Mouse (Mus musculus): ENCODE measurements around the gene Col8a2. TPM values are rescaled to one million over a fixed set of nuclear protein-coding genes. Genes with fewer than 3 reads are reported as not detected.

The Col8a2 gene
- polyA plus RNA-seq, 1 experiment from 2014 or later = 5.0 TPM

GRCm38 (mm10) chr4:126330295-126330694 lies 43.7 kb downstream of the Col8a2 start:
- Histone ChIP-seq H3K9ac (ENCODE audit: low read length) (no peak overlapping the region), H3K36me3 (ENCODE audit: control insufficient read depth, insufficient read depth) (peaks cover 2% of the 10 kb centered on the region; the same call in 1 of the 2 replicates), H3K4me2 (ENCODE audit: low read depth, low read length) (no peak overlapping the region), H3K4me3 (ENCODE audit: low read length) (no peak overlapping the region), H3K27ac (ENCODE audit: low read length) (no peak overlapping the region), H3K27me3 (ENCODE audit: control insufficient read depth, insufficient read depth, low read length) (no peaks in the 10 kb centered on the region; the same call in 1 of the 2 replicates), H3K4me1 (ENCODE audit: control insufficient read depth, insufficient read depth, low read length) (peaks cover 3% of the 10 kb centered on the region; the same call in 1 of the 2 replicates), H3K9me3 (replicated peaks; ENCODE audit: control insufficient read depth, low read length) (no peaks in the 10 kb centered on the region)
- WGBS = 88% methylated on average over 4 of the region's 4 CpGs
- ATAC-seq (replicated peaks; ENCODE audit: extremely low read depth, insufficient read depth, low FRiP score) = no peak

GRCm38 (mm10) chr4:126331751-126332150 lies 45.2 kb downstream of the Col8a2 start:
- no peak overlapping the region for H3K9ac ChIP-seq (ENCODE audit: low read length)
- H3K4me2 ChIP-seq (ENCODE audit: low read depth, low read length) = no peak overlapping the region
- 61% methylated on average over 1 of the region's 1 CpGs for WGBS
- H3K9me3 ChIP-seq (replicated peaks; ENCODE audit: control insufficient read depth, low read length) = no peaks in the 10 kb centered on the region
- H3K4me1 ChIP-seq (ENCODE audit: control insufficient read depth, insufficient read depth, low read length) = peaks cover 2% of the 10 kb centered on the region; the same call in 1 of the 2 replicates
- no peak overlapping the region for H3K4me3 ChIP-seq (ENCODE audit: low read length)
- ATAC-seq (replicated peaks; ENCODE audit: extremely low read depth, insufficient read depth, low FRiP score) = no peak
- no peaks in the 10 kb centered on the region for H3K27me3 ChIP-seq (ENCODE audit: control insufficient read depth, insufficient read depth, low read length)
- peaks cover 2% of the 10 kb centered on the region; the same call in 1 of the 2 replicates for H3K36me3 ChIP-seq (ENCODE audit: control insufficient read depth, insufficient read depth)
- no peak overlapping the region for H3K27ac ChIP-seq (ENCODE audit: low read length)

- Histone ChIP-seq H3K9ac (ENCODE audit: low read length) (no peak overlapping the region), H3K4me1 (ENCODE audit: control insufficient read depth, insufficient read depth, low read length) (peaks cover 2% of the 10 kb centered on the region; the same call in 1 of the 2 replicates), H3K9me3 (replicated peaks; ENCODE audit: control insufficient read depth, low read length) (no peaks in the 10 kb centered on the region), H3K36me3 (ENCODE audit: control insufficient read depth, insufficient read depth) (peaks cover 2% of the 10 kb centered on the region; the same call in 1 of the 2 replicates), H3K4me2 (ENCODE audit: low read depth, low read length) (no peak overlapping the region), H3K27me3 (ENCODE audit: control insufficient read depth, insufficient read depth, low read length) (no peaks in the 10 kb centered on the region), H3K27ac (ENCODE audit: low read length) (no peak overlapping the region), H3K4me3 (ENCODE audit: low read length) (no peak overlapping the region)
- ATAC-seq (replicated peaks; ENCODE audit: extremely low read depth, insufficient read depth, low FRiP score) = no peak
- 52% methylated on average over 3 of the region's 3 CpGs for WGBS
Measured at GRCm38 (mm10) chr4:126332358-126332757, 45.8 kb downstream of the Col8a2 start.

GRCm38 (mm10) chr4:126339461-126339860 lies 52.9 kb downstream of the Col8a2 start:
- no peak for ATAC-seq (replicated peaks; ENCODE audit: extremely low read depth, insufficient read depth, low FRiP score)
- WGBS = 54% methylated on average over 4 of the region's 4 CpGs
- Histone ChIP-seq H3K27ac (ENCODE audit: low read length) (no peak overlapping the region), H3K4me2 (ENCODE audit: low read depth, low read length) (no peak overlapping the region), H3K9me3 (replicated peaks; ENCODE audit: control insufficient read depth, low read length) (no peaks in the 10 kb centered on the region), H3K27me3 (ENCODE audit: control insufficient read depth, insufficient read depth, low read length) (no peaks in the 10 kb centered on the region), H3K9ac (ENCODE audit: low read length) (no peak overlapping the region), H3K4me3 (ENCODE audit: low read length) (no peak overlapping the region), H3K4me1 (ENCODE audit: control insufficient read depth, insufficient read depth, low read length) (peaks cover 2% of the 10 kb centered on the region; the same call in 1 of the 2 replicates), H3K36me3 (ENCODE audit: control insufficient read depth, insufficient read depth) (no peaks in the 10 kb centered on the region)

GRCm38 (mm10) chr4:126343451-126343850 lies 56.9 kb downstream of the Col8a2 start:
- ATAC-seq (replicated peaks; ENCODE audit: extremely low read depth, insufficient read depth, low FRiP score) = no peak
- no peak overlapping the region for H3K9ac ChIP-seq (ENCODE audit: low read length)
- 66% methylated on average over 4 of the region's 4 CpGs for WGBS

GRCm38 (mm10) chr4:126360069-126360468 lies 73.5 kb downstream of the Col8a2 start:
- Histone ChIP-seq H3K27ac (ENCODE audit: low read length) (no peak overlapping the region), H3K9ac (ENCODE audit: low read length) (no peak overlapping the region), H3K9me3 (replicated peaks; ENCODE audit: control insufficient read depth, low read length) (0 out of 2 replicates have a peak, but pooled peaks cover 3% of the 10 kb centered on the region), H3K4me1 (ENCODE audit: control insufficient read depth, insufficient read depth, low read length) (no peaks in the 10 kb centered on the region), H3K4me2 (ENCODE audit: low read depth, low read length) (no peak overlapping the region), H3K27me3 (ENCODE audit: control insufficient read depth, insufficient read depth, low read length) (no peaks in the 10 kb centered on the region), H3K36me3 (ENCODE audit: control insufficient read depth, insufficient read depth) (peaks cover 21% of the 10 kb centered on the region), H3K4me3 (ENCODE audit: low read length) (no peak overlapping the region)
- 93% methylated on average over 1 of the region's 1 CpGs for WGBS
- no peak for ATAC-seq (replicated peaks; ENCODE audit: extremely low read depth, insufficient read depth, low FRiP score)

More at GRCm38 (mm10) chr4:126343451-126343850, 56.9 kb downstream of the Col8a2 start:
- H3K4me2 ChIP-seq (ENCODE audit: low read depth, low read length) = no peak overlapping the region
- H3K9me3 ChIP-seq (replicated peaks; ENCODE audit: control insufficient read depth, low read length) = no peaks in the 10 kb centered on the region
- no peaks in the 10 kb centered on the region for H3K27me3 ChIP-seq (ENCODE audit: control insufficient read depth, insufficient read depth, low read length)
- no peak overlapping the region for H3K27ac ChIP-seq (ENCODE audit: low read length)
- H3K4me1 ChIP-seq (ENCODE audit: control insufficient read depth, insufficient read depth, low read length) = no peaks in the 10 kb centered on the region
- no peak overlapping the region for H3K4me3 ChIP-seq (ENCODE audit: low read length)
- peaks cover 16% of the 10 kb centered on the region for H3K36me3 ChIP-seq (ENCODE audit: control insufficient read depth, insufficient read depth)

Other genes with a start within 250 kb of the Col8a2 start
- 128 and 133 TPM in 2 replicates for gene Mrps15, start 239.9 kb upstream of the Col8a2 start, polyA plus RNA-seq (2015; fragmentation: Nextera tagmentation; extraction: Ambion mirVana)
- 7.4 and 8.3 TPM in 2 replicates for gene Oscp1, start 228.2 kb upstream of the Col8a2 start, polyA plus RNA-seq (2015; fragmentation: Nextera tagmentation; extraction: Ambion mirVana)
- gene Lsm10, start 190.2 kb upstream of the Col8a2 start, polyA plus RNA-seq (2015; fragmentation: Nextera tagmentation; extraction: Ambion mirVana) = 41.7 and 47.2 TPM in 2 replicates
- gene Stk40, start 182.8 kb upstream of the Col8a2 start, polyA plus RNA-seq (2015; fragmentation: Nextera tagmentation; extraction: Ambion mirVana) = 24.5 and 26.6 TPM in 2 replicates
- 29.5 TPM in 2 replicates for gene Eva1b, start 139.0 kb upstream of the Col8a2 start, polyA plus RNA-seq (2015; fragmentation: Nextera tagmentation; extraction: Ambion mirVana)
- 2.7 and 3.4 TPM in 2 replicates for gene Sh3d21, start 123.3 kb upstream of the Col8a2 start, polyA plus RNA-seq (2015; fragmentation: Nextera tagmentation; extraction: Ambion mirVana)
- 137 and 143 TPM in 2 replicates for gene Thrap3, start 84.0 kb upstream of the Col8a2 start, polyA plus RNA-seq (2015; fragmentation: Nextera tagmentation; extraction: Ambion mirVana)
- gene Map7d1, start 30.4 kb upstream of the Col8a2 start, polyA plus RNA-seq (2015; fragmentation: Nextera tagmentation; extraction: Ambion mirVana) = 34.7 and 36.1 TPM in 2 replicates
- 78.1 and 81.3 TPM in 2 replicates for gene Trappc3, start 24.5 kb upstream of the Col8a2 start, polyA plus RNA-seq (2015; fragmentation: Nextera tagmentation; extraction: Ambion mirVana)
- gene Adprhl2, start 34.9 kb downstream of the Col8a2 start, polyA plus RNA-seq (2015; fragmentation: Nextera tagmentation; extraction: Ambion mirVana) = 38.6 and 41.1 TPM in 2 replicates
- gene Tekt2, start 38.9 kb downstream of the Col8a2 start, polyA plus RNA-seq (2015; fragmentation: Nextera tagmentation; extraction: Ambion mirVana) = 2.3 and 2.7 TPM in 2 replicates
- gene Ago3, start 142.8 kb downstream of the Col8a2 start, polyA plus RNA-seq (2015; fragmentation: Nextera tagmentation; extraction: Ambion mirVana) = 11.4 and 13.4 TPM in 2 replicates
- gene Ago1, start 181.8 kb downstream of the Col8a2 start, polyA plus RNA-seq (2015; fragmentation: Nextera tagmentation; extraction: Ambion mirVana) = 2.1 and 2.3 TPM in 2 replicates
- 0.97 and 1.1 TPM in 2 replicates for gene Ago4, start 246.7 kb downstream of the Col8a2 start, polyA plus RNA-seq (2015; fragmentation: Nextera tagmentation; extraction: Ambion mirVana)